Mouse (Mus musculus) MEL (cell line): Measurements from ENCODE around the gene Dlx1. TPM values are rescaled to one million over a fixed set of nuclear protein-coding genes. Genes with fewer than 3 reads are reported as not detected.

Source experiments
- DNase-seq: peaks from one replicate; pipeline ENCODE4 v3.0.0; 2011; ENCODE audit warnings: low read depth, low spot score
- H3K27ac ChIP-seq: 2 replicates; pipeline ENCODE4 v1.5.1; 2012; ENCODE audit warnings: low read depth, mild to moderate bottlenecking, control low read depth, low read length, moderate library complexity; ENCODE audit not compliant: control insufficient read depth
- H3K27me3 ChIP-seq, 2 experiments: fragments of 150-350 bp in 1 of 2; sonication (generic) in 1 of 2; 2 replicates each; pipeline ENCODE4 v1.6.1; 2012; ENCODE audit warnings: low read length in 2 of 2, mild to moderate bottlenecking in 2 of 2, improper control_type of control experiment in 1 of 2, moderate library complexity in 1 of 2; ENCODE audit not compliant: insufficient read depth in 2 of 2, control insufficient read depth in 1 of 2
- H3K36me3 ChIP-seq, 2 experiments: 2 replicates each; pipeline ENCODE4 v1.6.1; 2012 to 2014; ENCODE audit warnings: low read length in 2 of 2, improper control_type of control experiment in 1 of 2, inconsistent platforms in 1 of 2, mild to moderate bottlenecking in 1 of 2; ENCODE audit not compliant: insufficient read depth in 2 of 2, control insufficient read depth in 1 of 2
- H3K4me1 ChIP-seq, 2 experiments: fragments of 150-350 bp in 1 of 2; sonication (generic) in 1 of 2; 2 replicates each; pipeline ENCODE4 v1.6.1; 2012; ENCODE audit warnings: low read length in 2 of 2, improper control_type of control experiment in 1 of 2, mild to moderate bottlenecking in 1 of 2; ENCODE audit not compliant: insufficient read depth in 2 of 2, control insufficient read depth in 1 of 2
- H3K4me3 ChIP-seq, 2 experiments: fragments of 150-350 bp in 1 of 2; sonication (generic) in 1 of 2; 2 replicates each; pipeline ENCODE4 v1.5.1; 2012; ENCODE audit warnings: low read depth in 2 of 2, low read length in 2 of 2, mild to moderate bottlenecking in 2 of 2, moderate library complexity in 2 of 2, control low read depth in 1 of 2, improper control_type of control experiment in 1 of 2; ENCODE audit not compliant: control insufficient read depth in 1 of 2, insufficient read depth in 1 of 2
- H3K79me2 ChIP-seq: 2 replicates; pipeline ENCODE4 v1.6.1; 2012; ENCODE audit warnings: mild to moderate bottlenecking, low read length, moderate library complexity; ENCODE audit not compliant: control insufficient read depth, poor library complexity, insufficient read depth
- H3K9ac ChIP-seq: 2 replicates; pipeline ENCODE4 v1.6.1; 2012; ENCODE audit warnings: low read depth, mild to moderate bottlenecking, control low read depth, low read length, moderate library complexity; ENCODE audit not compliant: control insufficient read depth, poor library complexity, severe bottlenecking
- H3K9me3 ChIP-seq: fragments of 150-350 bp; sonication (generic); replicated peaks from 2 replicates; pipeline ENCODE4 v1.6.1; 2012; ENCODE audit warnings: mild to moderate bottlenecking, low read length, improper control_type of control experiment, moderate library complexity; ENCODE audit not compliant: insufficient read depth
- CHD1 ChIP-seq: IDR thresholded peaks from 2 replicates; pipeline ENCODE4 v1.6.1; 2012; ENCODE audit warnings: low read depth, mild to moderate bottlenecking, inconsistent platforms, low read length, improper control_type of control experiment
- CTCF ChIP-seq, 3 experiments: IDR thresholded peaks in 2 of 3; conservative IDR thresholded peaks in 1 of 3; 2 replicates each; pipeline ENCODE4 v1.5.1; 2011 to 2012; ENCODE audit warnings: low read length in 3 of 3, low read depth in 2 of 3, mild to moderate bottlenecking in 2 of 3, improper control_type of control experiment in 1 of 3, inconsistent platforms in 1 of 3, mixed read lengths in 1 of 3, moderate library complexity in 1 of 3; ENCODE audit not compliant: control insufficient read depth in 1 of 3, insufficient read depth in 1 of 3, poor library complexity in 1 of 3, severe bottlenecking in 1 of 3
- E2F4 ChIP-seq: IDR thresholded peaks from 2 replicates; pipeline ENCODE4 v1.6.1; 2011; ENCODE audit warnings: low read depth, low read length, improper control_type of control experiment, borderline replicate concordance
- ELF1 ChIP-seq: IDR thresholded peaks from 2 replicates; pipeline ENCODE4 v1.6.1; 2014; ENCODE audit warnings: low read depth, mild to moderate bottlenecking, inconsistent platforms, low read length, improper control_type of control experiment, moderate library complexity
- EP300 ChIP-seq, 2 experiments: IDR thresholded peaks; 2 replicates each; pipeline ENCODE4 v1.6.1; 2011; ENCODE audit warnings: improper control_type of control experiment in 2 of 2, low read length in 2 of 2, low read depth in 1 of 2, mild to moderate bottlenecking in 1 of 2
- ETS1 ChIP-seq: IDR thresholded peaks from 2 replicates; pipeline ENCODE4 v1.6.1; 2012; ENCODE audit warnings: low read depth, mild to moderate bottlenecking, inconsistent platforms, low read length, improper control_type of control experiment, moderate library complexity
- GATA1 ChIP-seq: IDR thresholded peaks from 2 replicates; pipeline ENCODE4 v1.6.1; 2011; ENCODE audit warnings: low read depth, low read length, improper control_type of control experiment
- JUND ChIP-seq: IDR thresholded peaks from 2 replicates; pipeline ENCODE4 v1.6.1; 2011; ENCODE audit warnings: low read depth, mild to moderate bottlenecking, improper control_type of control experiment, low read length
- KAT2A ChIP-seq: conservative IDR thresholded peaks from 2 replicates; pipeline ENCODE4 v1.6.1; 2012; ENCODE audit warnings: low read depth, low read length, improper control_type of control experiment, inconsistent platforms
- MAX ChIP-seq: IDR thresholded peaks from 2 replicates; pipeline ENCODE4 v1.6.1; 2011; ENCODE audit warnings: low read length, improper control_type of control experiment
- MAZ ChIP-seq: IDR thresholded peaks from 2 replicates; pipeline ENCODE4 v1.6.1; 2012; ENCODE audit warnings: low read depth, mild to moderate bottlenecking, inconsistent platforms, low read length, improper control_type of control experiment
- MYB ChIP-seq: IDR thresholded peaks from 2 replicates; pipeline ENCODE4 v1.6.1; 2011; ENCODE audit warnings: mild to moderate bottlenecking, low read depth, low read length, improper control_type of control experiment
- NRF1 ChIP-seq: IDR thresholded peaks from 2 replicates; pipeline ENCODE4 v1.6.1; 2014; ENCODE audit warnings: low read depth, mild to moderate bottlenecking, inconsistent platforms, low read length, improper control_type of control experiment, moderate library complexity; ENCODE audit not compliant: poor library complexity, insufficient read depth, severe bottlenecking
- POLR2A ChIP-seq, 2 experiments: IDR thresholded peaks; 2 replicates each; pipeline ENCODE4 v1.6.1; 2011 to 2012; ENCODE audit warnings: low read length in 2 of 2, mild to moderate bottlenecking in 2 of 2, control low read depth in 1 of 2, improper control_type of control experiment in 1 of 2, low read depth in 1 of 2, moderate library complexity in 1 of 2; ENCODE audit not compliant: control insufficient read depth in 1 of 2, insufficient read depth in 1 of 2, poor library complexity in 1 of 2
- RAD21 ChIP-seq: IDR thresholded peaks from 2 replicates; pipeline ENCODE4 v1.6.1; 2011; ENCODE audit warnings: mild to moderate bottlenecking, low read depth, low read length, improper control_type of control experiment
- RCOR1 ChIP-seq: IDR thresholded peaks from 2 replicates; pipeline ENCODE4 v1.6.1; 2012; ENCODE audit warnings: low read depth, mild to moderate bottlenecking, inconsistent platforms, low read length, improper control_type of control experiment
- SMC3 ChIP-seq: IDR thresholded peaks from 2 replicates; pipeline ENCODE4 v1.6.1; 2011; ENCODE audit warnings: low read depth, low read length, improper control_type of control experiment
- TAL1 ChIP-seq: IDR thresholded peaks from 2 replicates; pipeline ENCODE4 v1.6.1; 2012; ENCODE audit warnings: mild to moderate bottlenecking, inconsistent platforms, low read length, moderate library complexity, mixed read lengths
- TBP ChIP-seq: IDR thresholded peaks from 2 replicates; pipeline ENCODE4 v1.8.0; 2011; ENCODE audit warnings: low read depth, low read length, improper control_type of control experiment
- TCF12 ChIP-seq: IDR thresholded peaks from 2 replicates; pipeline ENCODE4 v1.6.1; 2014; ENCODE audit warnings: low read depth, mild to moderate bottlenecking, inconsistent platforms, low read length, improper control_type of control experiment, moderate library complexity
- UBTF ChIP-seq: IDR thresholded peaks from 2 replicates; pipeline ENCODE4 v1.6.1; 2012; ENCODE audit warnings: low read depth, mild to moderate bottlenecking, inconsistent platforms, low read length, improper control_type of control experiment, moderate library complexity, borderline replicate concordance; ENCODE audit not compliant: insufficient read depth
- ZC3H11A ChIP-seq: IDR thresholded peaks from 2 replicates; pipeline ENCODE4 v1.6.1; 2012; ENCODE audit warnings: low read depth, mild to moderate bottlenecking, inconsistent platforms, low read length, improper control_type of control experiment
- ZNF384 ChIP-seq: IDR thresholded peaks from 2 replicates; pipeline ENCODE4 v1.6.1; 2012; ENCODE audit warnings: low read depth, mild to moderate bottlenecking, inconsistent platforms, low read length, improper control_type of control experiment
- polyA plus RNA-seq, 2 experiments: library from polyadenylated mRNA; stranded (reverse) in 1 of 2; unstranded in 1 of 2; fragments of >175 nt in 1 of 2; fragments of >200 nt in 1 of 2; gene quantifications; 2 replicates each; pipeline versions ENCODE4 v1.2.1 to v1.2.4; 2012; ENCODE audit warnings: low replicate concordance in 2 of 2, low read depth in 1 of 2; ENCODE audit not compliant: insufficient read length in 2 of 2, insufficient read depth in 1 of 2, missing spikeins in 1 of 2
- total RNA-seq: library from RNA; depleted of rRNA; stranded (reverse); fragments of 300-350 nt; gene quantifications from 2 replicates; pipeline ENCODE4 v1.2.3, GENCODE M21; 2012

Dlx1 gene
- total and polyA plus RNA-seq, 3 experiments = 3.4 to 11.8 TPM; not detected in 1

- Histone ChIP-seq H3K4me3 (no peak overlapping the region), H3K27me3 (peaks cover 2 to 6% of the 10 kb centered on the region in 2 experiments; a peak in 2 of 4 replicates), H3K4me1 (no peaks in the 10 kb centered on the region), H3K9ac (no peak overlapping the region), H3K9me3 (no peaks in the 10 kb centered on the region), H3K27ac (no peak overlapping the region), H3K79me2 (no peaks in the 10 kb centered on the region), H3K36me3 (no peaks in the 10 kb centered on the region)
- peak; percentile 29 for DNase-seq
- TF ChIP-seq UBTF (no peak), NRF1 (no peak), KAT2A (no peak), CTCF (IDR thresholded peaks at IDR 0.05 in 2 of 3, conservative IDR thresholded peaks at IDR 0.05 in 1 of 3; ENCODE audit: control insufficient read depth in 1 of 3, insufficient read depth in 1 of 3, low read depth in 2 of 3, low read length in 3 of 3, poor library complexity in 1 of 3, severe bottlenecking in 1 of 3) (peak; percentile 24 to 42 (median 42)), RCOR1 (no peak), E2F4 (no peak), POLR2A (IDR thresholded peaks at IDR 0.05; ENCODE audit: control insufficient read depth in 1 of 2, insufficient read depth in 1 of 2, low read depth in 1 of 2, low read length in 2 of 2, poor library complexity in 1 of 2) (no peak), SMC3 (peak; percentile 36), JUND (no peak), TBP (no peak), RAD21 (peak; percentile 40), MAX (no peak), EP300 (IDR thresholded peaks at IDR 0.05; ENCODE audit: low read depth in 1 of 2, low read length in 2 of 2) (no peak), ETS1 (no peak), ZC3H11A (0 out of 2 replicates have a peak, but pooled peaks have one; percentile 9), MYB (no peak), ZNF384 (no peak)
Measured at GRCm38 (mm10) chr2:71556071-71556470, 28.2 kb downstream of the Dlx1 start.

GRCm38 (mm10) chr2:71566466-71566865 is 38.6 kb downstream of the Dlx1 start:
- no peak overlapping the region for H3K9ac ChIP-seq
- H3K27ac ChIP-seq = no peak overlapping the region
- peaks cover 2 to 6% of the 10 kb centered on the region in 2 experiments for H3K27me3 ChIP-seq
- DNase-seq = no peak
- H3K4me3 ChIP-seq = no peak overlapping the region
- H3K79me2 ChIP-seq = no peaks in the 10 kb centered on the region
- H3K9me3 ChIP-seq = no peaks in the 10 kb centered on the region
- no peak for TF ChIP-seq MAZ
- TF ChIP-seq POLR2A (IDR thresholded peaks at IDR 0.05; ENCODE audit: control insufficient read depth in 1 of 2, insufficient read depth in 1 of 2, low read depth in 1 of 2, low read length in 2 of 2, poor library complexity in 1 of 2) = no peak
- TF ChIP-seq SMC3 = no peak
- TF ChIP-seq TAL1 = no peak
- TF ChIP-seq TCF12 = no peak
- no peak for TF ChIP-seq MYB
- TF ChIP-seq CHD1 = no peak
- TF ChIP-seq ZC3H11A = no peak
- TF ChIP-seq ELF1 = no peak
- no peak for TF ChIP-seq JUND
- no peak for TF ChIP-seq GATA1
- no peak for TF ChIP-seq MAX
- no peak for TF ChIP-seq ETS1
- no peaks in the 10 kb centered on the region for H3K36me3 ChIP-seq
- H3K4me1 ChIP-seq = no peaks in the 10 kb centered on the region
